Mouse (Mus musculus): Measurements from ENCODE around the gene Myl9. TPM values are rescaled to one million over a fixed set of nuclear protein-coding genes. Genes with fewer than 3 reads are reported as not detected.
"Not testable (repeated sequence)": the region's sequence is repeated elsewhere in the genome, so short reads cannot be mapped to it uniquely, and the experiment has no call there.

The Myl9 gene
- polyA plus RNA-seq, 1 experiment, result 954 TPM

GRCm38 (mm10) chr2:156782481-156783348 is 7.5 kb downstream of the Myl9 start:
- H3K27me3 ChIP-seq (ENCODE audit: control insufficient read depth, insufficient read depth, insufficient read length), result no peaks in the 10 kb centered on the region
- H3K4me3 ChIP-seq (ENCODE audit: insufficient read depth, poor library complexity, severe bottlenecking), result no peak overlapping the region
- no peaks in the 10 kb centered on the region for H3K36me3 ChIP-seq (ENCODE audit: control insufficient read depth, insufficient read depth)
- H3K79me2 ChIP-seq (ENCODE audit: control insufficient read depth, insufficient read depth), result peaks cover 6% of the 10 kb centered on the region
- no peaks in the 10 kb centered on the region for H3K79me3 ChIP-seq (ENCODE audit: low read depth)
- no peak overlapping the region for H3ac ChIP-seq (ENCODE audit: control insufficient read depth, insufficient read length, low read depth)
- TF ChIP-seq FOSL1 (IDR thresholded peaks at IDR 0.05; ENCODE audit: insufficient read depth, low read length, poor library complexity, severe bottlenecking) (no peak), MYOD1 (IDR thresholded peaks at IDR 0.05; ENCODE audit: control insufficient read depth, insufficient read length, low read depth) (no peak), USF1 (IDR thresholded peaks at IDR 0.05; ENCODE audit: low read depth) (no peak), MAX (IDR thresholded peaks at IDR 0.05) (no peak), CEBPB (IDR thresholded peaks at IDR 0.05; ENCODE audit: low read depth) (no peak)

DNA sequence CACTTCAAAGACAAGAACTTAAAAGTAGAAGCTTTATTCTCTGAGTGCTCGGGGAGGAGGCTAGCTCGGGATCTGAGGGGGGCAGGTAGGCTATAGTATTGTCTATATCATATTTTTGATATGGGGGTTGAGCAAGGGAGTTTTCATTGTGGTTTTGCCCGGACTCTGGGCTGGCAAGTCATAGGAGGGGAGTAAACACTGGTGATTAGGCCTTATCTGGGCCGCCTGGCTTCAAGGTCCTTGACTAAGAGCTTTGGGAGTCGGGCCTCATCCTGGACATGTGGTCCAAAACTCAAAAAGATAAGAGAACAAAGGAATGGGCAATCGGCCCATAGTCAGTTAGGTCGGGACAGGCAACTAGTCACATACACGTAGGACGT is 8.1 kb downstream of the Myl9 start:
- Histone ChIP-seq H3ac (ENCODE audit: control insufficient read depth, insufficient read length, low read depth) (no peak overlapping the region), H3K79me3 (ENCODE audit: low read depth) (no peaks in the 10 kb centered on the region), H3K27me3 (ENCODE audit: control insufficient read depth, insufficient read depth, insufficient read length) (no peaks in the 10 kb centered on the region), H3K79me2 (ENCODE audit: control insufficient read depth, insufficient read depth) (peaks cover 4% of the 10 kb centered on the region), H3K4me3 (ENCODE audit: insufficient read depth, poor library complexity, severe bottlenecking) (no peak overlapping the region), H3K36me3 (ENCODE audit: control insufficient read depth, insufficient read depth) (no peaks in the 10 kb centered on the region)
- TF ChIP-seq MYOD1 (IDR thresholded peaks at IDR 0.05; ENCODE audit: control insufficient read depth, insufficient read length, low read depth), result no peak

DNA sequence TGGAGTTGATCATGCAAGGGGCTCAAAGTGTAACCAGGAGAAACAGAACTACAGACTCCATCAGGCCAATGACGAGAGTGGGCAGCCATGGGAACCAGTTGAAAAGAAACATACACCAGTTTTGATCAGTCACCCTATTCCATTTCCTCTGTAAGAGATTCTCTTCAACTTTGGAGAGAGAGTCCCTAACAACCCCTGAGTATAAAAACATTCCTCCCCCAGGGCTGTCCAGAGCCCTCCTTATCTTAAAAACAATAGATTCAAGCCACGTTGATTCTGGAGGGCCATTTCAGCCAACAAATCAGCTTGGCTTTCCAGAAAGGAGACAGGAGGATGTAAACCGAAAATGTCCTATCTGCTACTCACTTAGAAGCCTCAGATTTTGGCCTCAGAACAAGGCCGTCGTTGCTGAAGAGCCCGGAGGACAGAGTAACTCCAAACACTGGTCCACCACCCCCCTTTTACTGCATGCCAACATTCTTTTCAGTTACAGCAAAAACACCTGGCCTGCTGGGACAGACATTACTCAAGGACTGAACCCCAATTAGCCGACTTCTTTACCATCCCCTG is 8.9 kb downstream of the Myl9 start:
- TF ChIP-seq MAX (IDR thresholded peaks at IDR 0.05), result no peak
- TF ChIP-seq MYOG (IDR thresholded peaks at IDR 0.05; ENCODE audit: control insufficient read depth, extremely low read depth, insufficient read length), result no peak
- no peak for TF ChIP-seq CTCF (IDR thresholded peaks at IDR 0.05; ENCODE audit: control insufficient read depth, insufficient read depth, insufficient read length)
- no peak for TF ChIP-seq MYOD1 (IDR thresholded peaks at IDR 0.05; ENCODE audit: control insufficient read depth, insufficient read length, low read depth)
- no peak for TF ChIP-seq FOSL1 (IDR thresholded peaks at IDR 0.05; ENCODE audit: insufficient read depth, low read length, poor library complexity, severe bottlenecking)
- no peak for TF ChIP-seq CEBPB (IDR thresholded peaks at IDR 0.05; ENCODE audit: low read depth)
- H3K79me3 ChIP-seq (ENCODE audit: low read depth), result no peaks in the 10 kb centered on the region
- H3K27me3 ChIP-seq (ENCODE audit: control insufficient read depth, insufficient read depth, insufficient read length), result no peaks in the 10 kb centered on the region
- no peaks in the 10 kb centered on the region for H3K36me3 ChIP-seq (ENCODE audit: control insufficient read depth, insufficient read depth)
- no peak overlapping the region for H3K4me3 ChIP-seq (ENCODE audit: insufficient read depth, poor library complexity, severe bottlenecking)
- H3ac ChIP-seq (ENCODE audit: control insufficient read depth, insufficient read length, low read depth), result no peak overlapping the region
- H3K79me2 ChIP-seq (ENCODE audit: control insufficient read depth, insufficient read depth), result no peaks in the 10 kb centered on the region

GRCm38 (mm10) chr2:156784891-156785290 is 9.7 kb downstream of the Myl9 start:
- no peak overlapping the region for H3ac ChIP-seq (ENCODE audit: control insufficient read depth, insufficient read length, low read depth)
- H3K79me2 ChIP-seq (ENCODE audit: control insufficient read depth, insufficient read depth), result no peaks in the 10 kb centered on the region
- H3K4me3 ChIP-seq (ENCODE audit: insufficient read depth, poor library complexity, severe bottlenecking), result no peak overlapping the region
- no peaks in the 10 kb centered on the region for H3K27me3 ChIP-seq (ENCODE audit: control insufficient read depth, insufficient read depth, insufficient read length)
- TF ChIP-seq USF1 (IDR thresholded peaks at IDR 0.05; ENCODE audit: low read depth) (no peak), FOSL1 (IDR thresholded peaks at IDR 0.05; ENCODE audit: insufficient read depth, low read length, poor library complexity, severe bottlenecking) (no peak), CEBPB (IDR thresholded peaks at IDR 0.05; ENCODE audit: low read depth) (no peak), MYOG (IDR thresholded peaks at IDR 0.05; ENCODE audit: control insufficient read depth, extremely low read depth, insufficient read length) (no peak), CTCF (IDR thresholded peaks at IDR 0.05; ENCODE audit: control insufficient read depth, insufficient read depth, insufficient read length) (no peak), MYOD1 (IDR thresholded peaks at IDR 0.05; ENCODE audit: control insufficient read depth, insufficient read length, low read depth) (no peak), MAX (IDR thresholded peaks at IDR 0.05) (no peak)
- no peaks in the 10 kb centered on the region for H3K36me3 ChIP-seq (ENCODE audit: control insufficient read depth, insufficient read depth)
- H3K79me3 ChIP-seq (ENCODE audit: low read depth), result no peaks in the 10 kb centered on the region

GRCm38 (mm10) chr2:156786369-156786768 is 11.1 kb downstream of the Myl9 start:
- H3K27me3 ChIP-seq (ENCODE audit: control insufficient read depth, insufficient read depth, insufficient read length); H3ac ChIP-seq (ENCODE audit: control insufficient read depth, insufficient read length, low read depth); H3K79me3 ChIP-seq (ENCODE audit: low read depth); H3K4me3 ChIP-seq (ENCODE audit: insufficient read depth, poor library complexity, severe bottlenecking); H3K36me3 ChIP-seq (ENCODE audit: control insufficient read depth, insufficient read depth); H3K79me2 ChIP-seq (ENCODE audit: control insufficient read depth, insufficient read depth): not testable (repeated sequence)

DNA sequence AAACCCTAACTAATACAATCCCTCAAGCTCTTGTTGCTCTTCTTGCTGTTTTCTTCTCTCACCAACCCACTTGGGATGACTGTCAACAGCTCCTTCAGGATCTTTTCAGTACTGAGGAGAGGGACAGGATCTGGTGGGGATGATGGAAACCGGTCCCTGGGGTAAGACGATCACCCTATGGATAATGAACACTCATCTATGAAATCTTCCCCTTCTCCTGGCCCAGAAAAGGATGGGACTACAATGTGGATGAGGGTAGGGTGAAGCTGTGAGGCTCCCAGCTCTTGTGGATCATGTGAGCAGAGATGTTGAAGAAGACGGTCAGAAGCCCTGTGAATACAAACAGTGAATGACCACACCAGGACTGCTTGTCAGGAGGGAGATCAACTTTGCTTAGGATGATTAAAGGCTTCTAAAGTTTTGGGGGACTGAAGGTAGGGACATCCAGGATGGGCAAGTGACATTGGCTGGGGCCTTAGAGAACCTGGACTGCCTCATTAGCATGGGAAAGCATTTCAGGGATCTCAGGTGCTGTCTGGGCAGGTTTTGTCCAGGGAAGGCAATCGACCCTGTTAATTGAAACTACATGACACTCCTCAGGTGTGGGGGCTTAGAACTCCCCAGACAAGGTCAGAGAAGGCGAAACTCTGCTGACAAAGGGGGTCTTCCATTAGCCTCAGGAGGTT is 12.0 kb downstream of the Myl9 start:
- Histone ChIP-seq H3K27me3 (ENCODE audit: control insufficient read depth, insufficient read depth, insufficient read length) (no peaks in the 10 kb centered on the region), H3K79me2 (ENCODE audit: control insufficient read depth, insufficient read depth) (no peaks in the 10 kb centered on the region), H3K4me3 (ENCODE audit: insufficient read depth, poor library complexity, severe bottlenecking) (no peak overlapping the region), H3K36me3 (ENCODE audit: control insufficient read depth, insufficient read depth) (no peaks in the 10 kb centered on the region), H3K79me3 (ENCODE audit: low read depth) (no peaks in the 10 kb centered on the region), H3ac (ENCODE audit: control insufficient read depth, insufficient read length, low read depth) (no peak overlapping the region)
- TF ChIP-seq CTCF (IDR thresholded peaks at IDR 0.05; ENCODE audit: control insufficient read depth, insufficient read depth, insufficient read length), result no peak
- no peak for TF ChIP-seq CEBPB (IDR thresholded peaks at IDR 0.05; ENCODE audit: low read depth)
- TF ChIP-seq MYOG (IDR thresholded peaks at IDR 0.05; ENCODE audit: control insufficient read depth, extremely low read depth, insufficient read length), result no peak
- no peak for TF ChIP-seq MAX (IDR thresholded peaks at IDR 0.05)
- TF ChIP-seq MYOD1 (IDR thresholded peaks at IDR 0.05; ENCODE audit: control insufficient read depth, insufficient read length, low read depth), result no peak
- TF ChIP-seq USF1 (IDR thresholded peaks at IDR 0.05; ENCODE audit: low read depth), result no peak
- no peak for TF ChIP-seq FOSL1 (IDR thresholded peaks at IDR 0.05; ENCODE audit: insufficient read depth, low read length, poor library complexity, severe bottlenecking)

Data from C2C12 (cell line).